Mouse (Mus musculus) lung, embryonic 14.5 days (tissue): ENCODE data around the gene Egln2. TPM values are rescaled to one million over a fixed set of nuclear protein-coding genes. Genes with fewer than 3 reads are reported as not detected.

ENCODE experiments used
- ATAC-seq: fragments of 200-750 bp; cut with Nextera tagmentation; 2 replicates; pipeline ENCODE4 v1.8.0; 2017; ENCODE audit warnings: mild to moderate bottlenecking, moderate TSS enrichment, moderate library complexity; ENCODE audit not compliant: insufficient read depth
- DNase-seq: peaks from one replicate; pipeline ENCODE4 v3.0.0-alpha.2; 2015
- H3K27ac ChIP-seq: fragments of 300-500 bp; sonication (generic); 2 replicates; pipeline ENCODE4 v1.5.1; 2014; ENCODE audit warnings: low read depth, mild to moderate bottlenecking, moderate library complexity
- H3K27me3 ChIP-seq: fragments of 300-500 bp; sonication (generic); 2 replicates; pipeline ENCODE4 v1.6.1; 2014; ENCODE audit warnings: low read length, control low read depth; ENCODE audit not compliant: insufficient read depth
- H3K36me3 ChIP-seq: fragments of 300-500 bp; sonication (generic); 2 replicates; pipeline ENCODE4 v1.6.1; 2014; ENCODE audit warnings: control low read depth; ENCODE audit not compliant: insufficient read depth
- H3K4me1 ChIP-seq: fragments of 300-500 bp; sonication (generic); 2 replicates; pipeline ENCODE4 v1.6.1; 2014; ENCODE audit warnings: antibody characterized with exemption, control low read depth; ENCODE audit not compliant: insufficient read depth
- H3K4me2 ChIP-seq: fragments of 300-500 bp; sonication (generic); 2 replicates; pipeline ENCODE4 v1.6.1; 2014; ENCODE audit warnings: mild to moderate bottlenecking
- H3K4me3 ChIP-seq: fragments of 300-500 bp; sonication (generic); 2 replicates; pipeline ENCODE4 v1.5.1; 2014; ENCODE audit warnings: low read depth, low read length
- H3K9ac ChIP-seq: fragments of 300-500 bp; sonication (generic); 2 replicates; pipeline ENCODE4 v1.6.1; 2014
- H3K9me3 ChIP-seq: fragments of 300-500 bp; sonication (generic); 2 replicates; pipeline ENCODE4 v1.6.1; 2016; ENCODE audit warnings: low read depth, low read length, control low read depth
- CTCF ChIP-seq: IDR thresholded peaks from 2 replicates; pipeline ENCODE4 v1.5.1; 2016; ENCODE audit warnings: antibody characterized with exemption, low read depth
- WGBS: fragments of 180-500 bp; shearing (Covaris S2); extraction: QIAGEN DNeasy Blood & Tissue Kit; methylation state at CpG from one replicate; pipeline ENCODE4 v1.1.7; 2014; 5-methylcytosine and 5-hydroxymethylcytosine counted together
- polyA plus RNA-seq: library from polyadenylated mRNA; unstranded; fragments of >200 nt; fragmentation: Nextera tagmentation; extraction: Ambion mirVana; gene quantifications from 2 replicates; pipeline ENCODE4 v1.2.1, GENCODE M21; 2014

The Egln2 gene
- polyA plus RNA-seq, 1 experiment from 2014 or later = 50.0 TPM

DNA sequence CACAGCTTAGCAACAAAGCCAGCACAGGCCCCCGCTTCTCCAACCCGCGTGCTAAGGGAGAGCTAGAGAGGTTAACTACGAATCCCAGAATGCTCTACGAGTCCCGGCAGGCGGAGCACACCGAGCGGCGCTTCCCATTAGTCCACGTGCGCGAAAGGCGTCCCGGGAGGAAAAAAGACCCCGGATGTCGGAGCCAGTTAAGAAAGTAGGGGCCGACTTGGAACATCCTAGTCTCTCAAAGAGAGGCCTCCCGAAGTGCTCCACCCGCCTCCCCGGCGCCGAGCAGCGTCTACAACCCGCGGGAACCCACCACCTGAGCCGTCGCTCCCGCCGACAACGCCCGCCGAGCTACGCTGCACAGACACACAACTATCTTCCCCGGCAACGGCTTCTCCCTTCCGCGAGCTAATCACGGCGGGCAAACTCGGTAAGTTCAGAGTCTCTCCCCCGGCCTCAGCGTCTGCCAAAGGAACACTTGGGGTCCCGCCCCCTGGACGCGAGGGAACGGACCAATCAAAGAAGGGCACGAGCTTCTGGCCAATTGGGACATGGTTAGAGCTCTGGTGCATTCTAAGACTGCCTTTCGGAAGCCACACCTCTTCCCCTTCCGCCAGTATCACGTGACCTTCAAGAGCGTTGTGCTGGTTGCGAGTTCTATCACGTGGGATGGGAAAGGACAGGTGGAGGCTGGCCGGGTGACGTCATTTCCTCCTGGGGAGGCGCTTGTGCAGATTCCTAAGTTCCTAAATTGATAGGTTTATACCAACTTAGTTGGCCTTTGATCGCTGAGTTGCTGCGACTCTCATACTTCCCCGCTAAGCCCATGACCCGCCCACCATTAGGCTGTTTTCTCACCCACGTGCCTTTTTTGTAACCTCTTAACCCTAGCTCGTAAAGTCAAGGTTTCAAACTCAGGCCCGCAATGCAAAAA is 29.3 kb upstream of the Egln2 start, which contains the start of the genes BC024978 and Snrpa:
BC024978 (plus strand) TSS at position 101 of the 931 bp plus-strand sequence.
Snrpa (minus strand) TSS at position 591 of the 931 bp plus-strand sequence.
- Histone ChIP-seq H3K36me3 (peaks cover 52% of the 10 kb centered on the region), H3K4me1 (peaks cover 5% of the 10 kb centered on the region), H3K27me3 (no peaks in the 10 kb centered on the region), H3K9ac (peak within 1 kb of the TSS; percentile 85), H3K9me3 (no peaks in the 10 kb centered on the region), H3K27ac (peak within 1 kb of the TSS; percentile 100), H3K4me3 (peak within 1 kb of the TSS; percentile 75), H3K4me2 (peak within 1 kb of the TSS; percentile 77)
- TF ChIP-seq CTCF = no peak; the same call in 1 of the 2 replicates
- peak; percentile 99 for ATAC-seq
- WGBS = under 1% methylated on average over 64 of the region's 64 CpGs
- peak; percentile 99 for DNase-seq

- H3K4me1 ChIP-seq = peaks cover 5% of the 10 kb centered on the region
- no peak for TF ChIP-seq CTCF
- ATAC-seq (no peak), DNase-seq (no peak)
- peak overlapping the region; percentile 75; the same call in 1 of the 2 replicates for H3K4me3 ChIP-seq
- peak overlapping the region; percentile 35 for H3K9ac ChIP-seq
- peaks cover 69% of the 10 kb centered on the region for H3K36me3 ChIP-seq
- 70% methylated on average over 4 of the region's 4 CpGs for WGBS
- H3K4me2 ChIP-seq = peak overlapping the region; percentile 77
- no peaks in the 10 kb centered on the region for H3K9me3 ChIP-seq
- no peaks in the 10 kb centered on the region for H3K27me3 ChIP-seq
- H3K27ac ChIP-seq = no peak overlapping the region
These were observed 27.1 kb upstream of the Egln2 start for GRCm38 (mm10) chr7:27193731-27194130.

DNA sequence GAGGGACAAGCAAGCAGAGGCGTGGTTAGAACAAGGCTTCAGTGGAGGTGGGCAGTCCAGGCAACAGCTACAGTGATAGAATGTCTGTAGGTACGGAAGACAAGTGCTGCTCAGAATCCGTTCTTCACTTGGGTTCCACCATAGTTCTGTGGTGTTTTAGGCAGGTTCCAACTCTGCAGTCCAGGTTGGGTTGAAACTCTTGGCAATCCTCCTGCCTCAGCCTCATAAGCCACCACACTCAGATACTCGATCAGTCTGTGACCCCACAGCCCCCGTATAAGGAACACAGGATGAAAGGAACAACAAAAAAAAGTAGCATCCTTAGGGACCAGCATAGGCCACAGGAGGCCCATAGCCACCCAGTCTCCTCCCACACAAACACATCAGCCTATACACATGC is 25.8 kb upstream of the Egln2 start:
- no peak overlapping the region for H3K4me2 ChIP-seq

GRCm38 (mm10) chr7:27189271-27189931 is 22.8 kb upstream of the Egln2 start:
- TF ChIP-seq CTCF = peak; percentile 48
- no peaks in the 10 kb centered on the region for H3K4me1 ChIP-seq
- H3K9me3 ChIP-seq = no peaks in the 10 kb centered on the region
- no peak overlapping the region for H3K27ac ChIP-seq
- H3K9ac ChIP-seq = no peak overlapping the region
- no peak for ATAC-seq
- peaks cover 98% of the 10 kb centered on the region for H3K36me3 ChIP-seq
- no peak overlapping the region for H3K4me3 ChIP-seq
- DNase-seq = no peak
- no peak overlapping the region for H3K4me2 ChIP-seq
- 94% methylated on average over 10 of the region's 10 CpGs for WGBS
- H3K27me3 ChIP-seq = no peaks in the 10 kb centered on the region

More for the DNA sequence above, 25.8 kb upstream of the Egln2 start:
- no peak for DNase-seq
- no peak overlapping the region for H3K9ac ChIP-seq
- no peaks in the 10 kb centered on the region for H3K9me3 ChIP-seq
- peaks cover 5% of the 10 kb centered on the region for H3K4me1 ChIP-seq
- WGBS = 94% methylated on average over 5 of the region's 5 CpGs
- TF ChIP-seq CTCF = no peak
- no peak overlapping the region for H3K27ac ChIP-seq
- ATAC-seq = no peak
- H3K36me3 ChIP-seq = peaks cover 76% of the 10 kb centered on the region
- H3K27me3 ChIP-seq = no peaks in the 10 kb centered on the region
- no peak overlapping the region for H3K4me3 ChIP-seq

GRCm38 (mm10) chr7:27185986-27186385 is 19.4 kb upstream of the Egln2 start:
- H3K27ac ChIP-seq = no peak overlapping the region
- ATAC-seq (no peak), DNase-seq (no peak)
- no peak overlapping the region for H3K4me3 ChIP-seq
- no peaks in the 10 kb centered on the region for H3K4me1 ChIP-seq
- peaks cover 82% of the 10 kb centered on the region for H3K36me3 ChIP-seq
- no peak overlapping the region for H3K4me2 ChIP-seq
- H3K9ac ChIP-seq = no peak overlapping the region
- TF ChIP-seq CTCF = no peak
- 92% methylated on average over 5 of the region's 5 CpGs for WGBS
- H3K27me3 ChIP-seq = no peaks in the 10 kb centered on the region
- no peaks in the 10 kb centered on the region for H3K9me3 ChIP-seq

DNA sequence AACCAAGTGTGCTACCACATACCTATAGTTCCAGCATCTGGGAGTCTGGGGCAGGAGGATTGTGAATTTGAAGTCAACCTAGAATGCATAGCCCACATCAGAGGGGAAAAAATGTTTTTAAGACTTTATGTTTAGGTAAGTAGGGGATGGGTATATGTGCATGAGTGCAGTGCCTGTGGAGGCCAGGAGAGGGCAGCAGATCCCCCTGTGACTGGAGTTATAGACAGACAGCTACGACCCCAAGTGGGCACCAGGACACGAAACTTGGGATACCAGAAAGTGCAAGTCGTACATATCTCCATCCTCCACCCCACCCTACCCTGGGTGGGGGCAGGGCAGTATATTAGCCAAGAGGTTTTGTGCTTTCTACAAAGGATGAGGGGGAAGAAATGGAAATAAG is 18.4 kb upstream of the Egln2 start:
- DNase-seq (peak; percentile 71), ATAC-seq (no peak)
- H3K4me1 ChIP-seq = no peaks in the 10 kb centered on the region
- no peak overlapping the region for H3K4me2 ChIP-seq
- no peak overlapping the region for H3K4me3 ChIP-seq
- 66% methylated on average over 3 of the region's 3 CpGs for WGBS
- peak; percentile 79 for TF ChIP-seq CTCF
- no peaks in the 10 kb centered on the region for H3K9me3 ChIP-seq
- H3K27me3 ChIP-seq = no peaks in the 10 kb centered on the region
- peaks cover 72% of the 10 kb centered on the region for H3K36me3 ChIP-seq
- no peak overlapping the region for H3K27ac ChIP-seq
- H3K9ac ChIP-seq = no peak overlapping the region

DNA sequence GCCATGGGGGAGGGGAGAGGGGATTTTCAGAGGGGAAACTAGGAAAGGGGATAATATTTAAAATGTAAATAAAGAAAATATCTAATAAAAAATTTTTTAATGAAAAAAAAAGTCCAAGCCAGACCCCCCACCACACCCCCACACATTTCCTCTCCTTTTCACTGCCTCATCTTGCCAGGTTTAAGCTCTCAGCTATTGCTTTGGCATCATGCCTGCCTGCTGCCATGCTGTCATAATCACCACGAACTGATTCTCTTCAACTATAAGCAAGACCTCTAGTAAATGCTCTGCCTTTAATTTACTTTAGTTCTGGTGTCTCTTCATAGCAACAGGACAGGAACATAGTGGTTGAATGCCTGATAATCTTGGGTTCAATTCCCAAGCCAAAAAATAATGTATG is 15.9 kb upstream of the Egln2 start:
- H3K27ac ChIP-seq = peak overlapping the region; percentile 91; the same call in 1 of the 2 replicates
- no peak overlapping the region for H3K4me2 ChIP-seq
- TF ChIP-seq CTCF = no peak
- DNase-seq (no peak), ATAC-seq (no peak)
- peaks cover 47% of the 10 kb centered on the region for H3K36me3 ChIP-seq
- peaks cover 9% of the 10 kb centered on the region for H3K4me1 ChIP-seq
- WGBS = 62% methylated on average over 1 of the region's 1 CpGs
- no peaks in the 10 kb centered on the region for H3K9me3 ChIP-seq
- H3K9ac ChIP-seq = no peak overlapping the region
- H3K27me3 ChIP-seq = no peaks in the 10 kb centered on the region
- H3K4me3 ChIP-seq = no peak overlapping the region
